Mouse (Mus musculus): ENCODE data around the gene Hyal2. TPM values are rescaled to one million over a fixed set of nuclear protein-coding genes. Genes with fewer than 3 reads are reported as not detected.
"Not testable (repeated sequence)": the region's sequence is repeated elsewhere in the genome, so short reads cannot be mapped to it uniquely, and the experiment has no call there.

The Hyal2 gene
- total RNA-seq, 1 experiment from 2014 or later, result 0.93 TPM

DNA sequence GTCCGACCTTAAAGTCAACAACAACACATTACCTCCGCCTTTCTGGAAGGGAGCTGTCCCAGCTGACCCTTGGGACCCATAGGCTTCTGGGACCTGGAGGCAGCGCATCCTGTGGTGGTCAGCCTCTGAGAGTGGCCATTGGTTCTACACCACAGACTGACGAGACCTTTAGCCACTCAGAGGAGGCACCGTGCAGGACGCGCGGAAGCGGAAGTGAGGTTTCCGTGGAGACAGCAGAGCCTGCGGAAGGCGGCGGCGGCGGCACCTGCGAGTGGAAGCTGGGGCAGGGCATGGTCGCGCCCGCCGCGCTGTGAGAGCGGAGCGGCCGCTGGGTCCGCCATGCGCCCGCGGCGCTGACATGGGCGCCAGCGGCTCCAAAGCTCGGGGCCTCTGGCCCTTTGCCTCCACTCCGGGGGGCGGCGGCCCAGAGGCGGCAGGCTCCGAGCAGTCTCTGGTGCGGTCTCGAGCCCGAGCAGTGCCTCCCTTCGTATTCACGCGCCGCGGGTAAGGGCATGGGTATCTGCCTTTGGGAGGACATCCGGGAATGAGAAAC, 4.6 kb upstream of the Hyal2 start, which contains the start of gene Tusc2:
Gene Tusc2, plus strand, starts transcription at position 227 of the 553 bp plus-strand sequence.
- peak; percentile 92 for ATAC-seq (ENCODE audit: extremely low read depth, insufficient number of reproducible peaks, low FRiP score, poor library complexity, severe bottlenecking)

DNA sequence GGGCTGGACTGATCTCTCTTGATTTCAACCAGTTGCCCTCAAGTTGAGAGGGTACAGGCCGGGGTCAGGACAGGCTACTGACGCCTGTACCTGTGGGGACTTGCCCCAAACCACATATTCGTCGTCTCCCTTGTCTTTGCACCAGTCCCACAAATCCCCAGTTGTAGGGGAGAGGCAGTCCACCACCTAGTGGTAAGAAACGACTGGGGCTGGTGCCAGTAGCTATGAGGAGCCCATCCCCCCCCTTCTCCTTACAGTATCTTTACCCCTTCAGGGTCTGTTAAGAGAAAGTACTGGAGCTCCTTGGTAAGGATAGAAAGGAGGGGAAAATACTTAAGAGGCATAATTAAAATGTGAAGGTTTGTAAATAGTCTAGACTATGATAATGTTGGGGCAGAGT, 2.2 kb upstream of the Hyal2 start:
- ATAC-seq (ENCODE audit: extremely low read depth, insufficient number of reproducible peaks, low FRiP score, poor library complexity, severe bottlenecking), result not testable (repeated sequence)

DNA sequence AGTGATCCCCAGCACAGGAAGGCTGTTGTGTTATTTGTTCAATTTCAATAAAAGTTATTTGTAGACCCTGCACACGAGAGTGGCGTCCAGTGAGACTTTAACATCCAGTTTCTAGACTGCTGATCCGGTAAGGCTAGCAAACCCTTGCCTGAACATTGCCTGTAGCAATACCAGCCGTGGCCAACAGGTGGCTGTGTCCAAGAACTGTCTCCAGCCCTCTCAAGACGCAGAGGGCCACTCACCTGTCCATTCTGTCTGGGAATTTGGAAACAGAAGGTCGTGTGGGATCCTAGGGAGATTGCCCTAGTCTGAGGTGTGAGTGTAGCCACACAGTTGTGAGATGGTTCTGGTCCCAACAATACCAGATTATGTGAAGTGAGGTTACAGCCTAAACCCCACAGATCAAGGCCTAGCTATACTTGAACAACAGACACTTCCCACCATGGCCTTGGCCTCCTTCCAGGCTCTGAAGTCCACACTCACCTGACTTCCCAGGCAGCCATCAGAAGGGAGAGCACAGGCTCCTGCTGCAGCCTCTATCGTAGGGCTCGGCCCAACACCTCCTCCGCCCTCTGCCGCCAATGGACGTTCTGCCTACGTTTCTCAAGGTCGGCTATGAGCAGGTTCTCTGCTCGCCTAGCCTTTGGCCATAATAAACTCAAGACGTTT, 1.6 kb upstream of the Hyal2 start:
- peak; percentile 38; the same call in 1 of the 2 replicates for ATAC-seq (ENCODE audit: extremely low read depth, insufficient number of reproducible peaks, low FRiP score, poor library complexity, severe bottlenecking)

DNA sequence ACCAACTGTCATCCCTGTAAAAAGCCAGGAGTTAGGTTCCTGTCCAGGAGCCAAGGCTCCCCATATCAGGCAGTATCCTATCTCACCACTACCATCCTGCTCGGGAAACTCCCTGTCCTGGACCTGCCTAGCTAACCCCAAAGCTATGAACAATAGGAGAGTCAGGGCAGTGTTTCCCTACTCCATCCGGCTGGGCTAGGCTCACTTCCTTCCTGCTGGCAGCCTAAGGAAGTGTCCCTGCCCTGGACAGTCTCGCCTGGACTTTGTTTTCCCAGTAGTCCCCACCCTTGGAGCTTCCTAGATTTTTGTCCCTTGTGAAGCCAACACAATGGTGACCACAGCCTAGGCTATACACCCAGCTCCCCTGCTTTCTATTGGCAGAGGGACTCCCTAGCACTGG, 890 bp upstream of the Hyal2 start:
- no peak for ATAC-seq (ENCODE audit: extremely low read depth, insufficient number of reproducible peaks, low FRiP score, poor library complexity, severe bottlenecking)

DNA sequence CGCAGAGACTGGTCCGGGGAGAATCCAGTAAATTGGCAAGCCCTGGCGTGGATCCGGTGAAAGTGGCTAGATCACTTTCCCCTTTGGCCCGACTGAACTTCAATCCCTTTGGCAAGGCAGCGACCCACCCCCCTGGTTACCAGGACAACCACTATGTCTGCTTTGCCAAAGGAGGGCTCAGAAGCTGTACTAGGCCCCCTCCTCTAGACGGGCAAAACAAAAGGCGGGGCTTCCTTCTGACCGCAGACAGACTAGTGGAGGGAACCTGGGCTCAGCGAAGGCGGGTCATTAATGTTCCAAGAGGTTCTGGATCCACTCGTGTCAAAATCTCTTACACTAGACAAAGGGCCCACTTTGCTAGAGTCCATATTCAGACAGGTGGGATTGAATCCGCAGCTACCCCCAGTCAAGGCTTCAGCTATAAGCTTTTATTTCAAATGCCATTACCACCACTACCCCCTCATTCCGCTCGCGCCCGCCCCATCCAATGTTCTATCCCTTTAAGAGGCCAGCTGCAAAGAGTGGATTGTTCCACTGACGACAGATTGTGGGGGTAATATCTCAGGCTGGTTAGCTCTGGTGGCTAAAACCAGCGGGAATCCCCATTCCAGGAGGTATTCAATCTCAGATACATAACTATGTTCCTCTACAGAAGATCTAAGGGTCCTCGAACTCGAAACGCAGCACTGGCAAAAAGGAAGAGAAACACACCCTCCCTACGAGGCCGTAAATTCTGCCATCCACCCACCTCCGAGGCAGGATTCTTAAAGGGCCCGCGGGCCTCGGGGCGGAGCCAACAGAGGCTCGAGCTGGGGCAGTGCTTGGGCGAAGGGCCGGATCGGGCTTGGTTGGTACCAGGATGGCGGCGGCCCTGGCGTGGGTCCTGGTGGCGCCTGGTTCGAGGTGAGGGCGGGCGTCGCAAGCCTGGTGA, 851 bp downstream of the Hyal2 start:
- ATAC-seq (ENCODE audit: extremely low read depth, insufficient number of reproducible peaks, low FRiP score, poor library complexity, severe bottlenecking), result peak; percentile 62

DNA sequence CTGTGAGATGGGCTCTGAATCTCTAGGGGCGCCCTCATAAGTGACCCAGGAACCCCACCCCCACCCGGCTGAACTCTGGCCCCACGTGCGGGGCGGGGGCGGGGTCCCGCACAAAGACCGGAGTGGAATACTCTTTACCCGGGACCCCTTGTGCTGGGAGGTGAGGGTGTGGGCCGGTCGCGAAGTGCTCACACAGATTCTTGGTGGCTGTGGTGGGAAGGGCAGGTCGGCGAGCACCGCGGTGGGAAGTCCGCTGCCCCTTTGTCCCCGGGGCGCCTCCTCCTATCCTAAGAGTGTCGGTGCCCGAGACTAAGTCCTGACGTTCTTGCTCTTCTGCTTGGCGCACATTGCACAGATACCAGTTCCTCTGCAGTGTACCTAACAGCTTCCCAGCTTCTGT, 1.5 kb downstream of the Hyal2 start:
- no peak for ATAC-seq (ENCODE audit: extremely low read depth, insufficient number of reproducible peaks, low FRiP score, poor library complexity, severe bottlenecking)

DNA sequence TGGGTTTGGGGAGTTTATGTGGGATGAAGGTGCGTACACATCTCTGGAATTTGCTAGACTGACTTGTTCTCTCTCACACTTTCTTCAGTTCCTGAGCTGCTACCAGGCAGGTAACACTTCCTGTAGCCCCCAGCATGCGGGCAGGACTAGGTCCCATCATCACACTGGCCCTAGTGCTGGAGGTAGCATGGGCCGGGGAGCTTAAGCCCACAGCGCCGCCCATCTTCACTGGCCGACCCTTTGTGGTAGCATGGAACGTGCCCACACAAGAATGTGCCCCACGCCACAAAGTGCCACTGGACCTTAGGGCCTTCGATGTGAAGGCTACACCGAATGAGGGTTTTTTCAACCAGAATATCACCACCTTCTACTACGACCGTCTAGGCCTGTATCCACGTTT, 2.3 kb downstream of the Hyal2 start:
- no peak for ATAC-seq (ENCODE audit: extremely low read depth, insufficient number of reproducible peaks, low FRiP score, poor library complexity, severe bottlenecking)

DNA sequence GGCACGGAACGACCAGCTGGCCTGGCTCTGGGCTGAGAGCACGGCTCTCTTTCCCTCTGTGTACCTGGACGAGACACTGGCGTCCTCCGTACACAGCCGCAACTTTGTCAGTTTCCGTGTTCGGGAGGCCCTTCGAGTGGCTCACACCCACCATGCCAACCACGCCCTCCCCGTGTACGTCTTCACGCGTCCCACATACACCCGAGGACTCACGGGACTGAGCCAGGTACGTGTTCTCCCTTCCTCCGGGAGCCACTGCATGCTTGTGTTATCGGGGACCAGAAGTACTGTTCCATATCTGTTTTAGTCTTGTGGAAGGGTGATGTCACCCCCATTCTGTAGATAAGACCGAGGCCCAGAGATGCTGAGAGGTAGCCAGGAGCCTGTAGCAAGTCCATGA, 3.1 kb downstream of the Hyal2 start:
- ATAC-seq (ENCODE audit: extremely low read depth, insufficient number of reproducible peaks, low FRiP score, poor library complexity, severe bottlenecking), result no peak

DNA sequence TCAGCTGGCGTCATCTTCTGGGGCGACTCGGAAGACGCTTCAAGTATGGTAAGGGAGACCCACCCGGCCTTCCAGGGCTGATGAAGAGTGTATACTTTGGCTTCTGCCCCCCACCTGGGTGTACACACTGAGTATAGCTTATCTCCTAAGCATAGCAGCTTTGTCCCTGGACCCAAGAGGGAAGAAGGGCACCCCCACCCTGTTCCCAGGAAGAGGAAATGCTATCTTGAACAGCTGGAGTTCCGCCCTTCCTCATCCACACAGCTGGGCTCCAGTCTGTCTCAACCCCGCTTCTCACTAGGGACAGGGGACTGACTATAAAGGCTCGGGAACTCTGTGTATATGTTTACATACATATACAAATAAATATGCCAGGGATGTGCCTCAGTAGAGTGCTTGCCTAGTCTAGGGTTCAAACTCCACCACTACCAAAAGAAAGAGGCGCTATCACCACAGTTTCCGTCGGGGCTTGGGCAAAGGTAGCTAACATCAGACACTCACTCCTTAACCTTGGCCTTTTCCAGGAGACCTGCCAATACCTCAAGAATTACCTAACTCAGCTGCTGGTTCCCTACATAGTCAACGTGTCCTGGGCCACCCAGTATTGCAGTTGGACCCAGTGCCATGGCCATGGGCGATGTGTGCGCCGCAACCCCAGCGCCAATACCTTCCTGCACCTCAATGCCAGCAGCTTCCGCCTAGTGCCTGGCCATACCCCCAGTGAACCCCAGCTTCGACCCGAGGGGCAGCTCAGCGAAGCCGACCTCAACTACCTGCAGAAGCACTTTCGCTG, 4.0 kb downstream of the Hyal2 start:
- ATAC-seq (ENCODE audit: extremely low read depth, insufficient number of reproducible peaks, low FRiP score, poor library complexity, severe bottlenecking), result no peak

DNA sequence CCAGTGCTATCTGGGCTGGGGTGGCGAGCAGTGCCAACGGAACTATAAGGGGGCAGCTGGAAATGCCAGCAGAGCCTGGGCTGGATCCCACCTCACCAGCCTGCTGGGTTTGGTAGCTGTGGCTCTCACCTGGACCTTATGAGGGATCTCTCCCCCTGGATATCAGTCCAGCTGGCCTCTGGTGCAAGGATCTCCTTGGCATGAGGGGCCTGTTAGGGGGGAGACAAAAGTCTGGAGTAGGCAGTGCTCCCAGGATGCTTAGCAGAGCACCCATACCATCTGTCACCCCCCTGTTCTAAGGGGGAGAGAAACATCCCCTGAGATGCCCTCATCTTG, 4.5 kb downstream of the Hyal2 start:
- no peak for ATAC-seq (ENCODE audit: extremely low read depth, insufficient number of reproducible peaks, low FRiP score, poor library complexity, severe bottlenecking)

DNA sequence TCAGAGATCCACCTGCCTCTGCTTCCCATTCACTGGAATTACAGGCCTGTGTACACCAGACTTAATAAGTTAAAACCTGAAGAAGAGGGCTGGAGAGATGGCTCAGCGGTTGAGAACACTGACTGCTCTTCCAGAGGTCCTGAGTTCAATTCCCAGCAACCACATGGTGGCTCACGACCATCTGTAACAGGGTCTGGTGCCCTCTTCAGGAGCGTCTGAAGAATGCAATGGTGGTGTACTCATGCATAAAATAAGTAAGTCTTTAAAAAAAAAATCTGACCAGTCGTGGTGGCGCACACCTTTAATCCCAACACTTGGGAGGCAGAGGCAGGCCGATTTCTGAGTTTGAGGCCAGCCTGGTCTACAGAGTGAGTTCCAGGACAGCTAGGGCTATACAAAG, 6.0 kb downstream of the Hyal2 start:
- not testable (repeated sequence) for ATAC-seq (ENCODE audit: extremely low read depth, insufficient number of reproducible peaks, low FRiP score, poor library complexity, severe bottlenecking)

DNA sequence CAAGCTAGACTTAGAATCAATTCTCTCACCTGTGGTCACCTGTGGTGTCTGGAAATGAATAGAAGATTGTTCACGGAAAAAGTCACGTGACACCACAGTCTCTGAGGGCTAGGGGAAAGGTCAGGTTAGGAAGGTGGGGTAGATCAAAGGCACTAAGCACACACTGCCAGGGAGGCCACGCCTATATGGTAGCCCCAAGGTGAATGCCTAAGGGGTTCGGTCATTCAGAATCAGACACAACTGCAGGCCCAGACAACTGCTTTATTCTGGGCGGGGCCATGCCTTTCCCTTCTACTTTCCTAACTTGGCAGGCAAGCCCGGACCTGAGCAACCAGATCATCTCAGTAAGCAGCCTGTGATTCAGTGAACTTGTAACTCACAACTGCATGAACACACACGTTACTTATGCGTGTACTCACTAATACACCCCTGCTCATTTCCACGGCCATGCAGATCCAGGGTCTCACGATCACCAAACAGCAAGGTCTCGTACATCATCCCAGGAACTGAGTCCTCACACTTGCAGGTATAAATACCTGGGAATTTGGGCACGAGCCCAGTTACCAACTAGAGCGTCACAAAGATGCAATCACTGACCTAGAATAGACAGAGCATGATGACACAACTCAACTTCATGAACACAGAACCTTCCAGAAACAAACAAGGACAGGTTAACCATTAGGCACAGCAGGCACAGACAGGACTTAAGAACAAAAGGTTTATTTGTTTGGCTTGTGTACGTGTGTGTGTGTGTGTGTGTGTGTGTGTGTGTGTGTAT, 8.0 kb downstream of the Hyal2 start:
- ATAC-seq (ENCODE audit: extremely low read depth, insufficient number of reproducible peaks, low FRiP score, poor library complexity, severe bottlenecking), result no peak

DNA sequence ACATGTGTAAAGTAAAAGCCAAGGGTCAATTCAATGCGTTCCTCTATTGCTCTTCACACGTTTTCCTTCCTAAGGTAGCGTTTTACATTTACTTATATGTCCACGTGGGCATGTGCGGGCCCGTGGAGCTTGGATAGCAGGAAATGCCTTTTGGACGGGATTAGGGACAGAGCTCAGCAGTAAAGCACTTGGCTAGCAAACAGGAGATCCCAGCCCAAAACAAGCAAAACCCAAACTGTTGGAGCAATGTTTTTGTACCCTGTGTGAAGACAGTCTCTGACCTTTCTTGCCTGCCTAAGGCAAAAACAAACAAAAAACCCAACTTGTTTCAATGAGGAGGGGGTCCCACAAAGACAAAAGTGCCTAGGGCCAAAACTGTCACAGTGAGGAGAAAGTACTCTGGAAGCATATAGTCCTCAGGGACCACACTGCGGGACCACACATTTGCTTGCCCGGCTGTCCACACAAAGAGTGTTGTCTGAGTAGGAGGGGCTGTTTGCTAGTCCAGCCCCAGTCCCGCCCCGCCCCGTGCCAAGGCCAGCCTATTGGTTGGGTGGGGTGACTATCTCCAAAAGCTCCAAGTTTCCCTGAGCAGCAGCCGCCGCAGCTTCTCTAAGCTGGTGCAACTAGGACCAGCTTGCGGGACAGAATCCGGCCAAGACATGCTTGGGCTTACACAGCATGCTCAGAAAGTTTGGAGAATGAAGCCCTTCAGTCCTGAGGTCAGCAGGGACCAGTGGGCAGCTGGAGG, 8.8 kb downstream of the Hyal2 start, which contains the start of gene Hyal1:
Gene Hyal1, plus strand, starts transcription at position 571 of the 751 bp plus-strand sequence.
- no peak for ATAC-seq (ENCODE audit: extremely low read depth, insufficient number of reproducible peaks, low FRiP score, poor library complexity, severe bottlenecking)

DNA sequence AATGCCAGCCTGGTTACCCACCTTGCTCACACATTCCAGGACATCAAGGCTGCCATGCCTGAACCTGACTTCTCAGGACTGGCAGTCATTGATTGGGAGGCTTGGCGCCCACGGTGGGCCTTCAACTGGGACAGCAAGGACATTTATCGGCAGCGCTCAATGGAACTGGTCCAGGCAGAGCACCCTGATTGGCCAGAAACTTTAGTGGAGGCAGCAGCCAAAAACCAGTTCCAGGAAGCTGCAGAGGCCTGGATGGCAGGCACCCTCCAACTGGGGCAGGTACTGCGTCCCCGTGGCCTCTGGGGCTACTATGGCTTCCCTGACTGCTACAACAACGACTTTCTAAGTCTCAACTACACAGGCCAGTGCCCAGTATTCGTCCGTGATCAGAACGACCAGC, 10.1 kb downstream of the Hyal2 start:
- no peak for ATAC-seq (ENCODE audit: extremely low read depth, insufficient number of reproducible peaks, low FRiP score, poor library complexity, severe bottlenecking)

DNA sequence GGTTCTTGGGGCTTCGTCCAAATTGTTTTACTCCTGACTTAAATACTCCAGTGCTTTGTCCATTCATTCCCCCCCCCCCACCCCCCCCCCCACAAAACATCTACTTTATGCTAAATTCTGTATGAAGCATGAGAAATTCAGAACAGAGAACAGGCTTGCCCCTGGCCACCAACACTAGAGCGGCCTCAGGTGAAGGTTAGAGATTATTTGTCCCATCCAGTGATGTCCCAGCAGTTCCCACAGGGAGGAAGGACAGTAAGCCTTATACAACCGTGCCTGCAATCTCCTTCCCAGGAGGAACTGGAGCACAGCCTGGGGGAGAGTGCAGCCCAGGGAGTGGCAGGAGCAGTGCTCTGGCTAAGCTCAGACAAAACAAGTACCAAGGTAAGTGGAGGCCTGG, 10.8 kb downstream of the Hyal2 start, which contains the start of gene Naa80:
Gene Naa80, plus strand, starts transcription at position 301 of the 400 bp plus-strand sequence.
- no peak for ATAC-seq (ENCODE audit: extremely low read depth, insufficient number of reproducible peaks, low FRiP score, poor library complexity, severe bottlenecking)

DNA sequence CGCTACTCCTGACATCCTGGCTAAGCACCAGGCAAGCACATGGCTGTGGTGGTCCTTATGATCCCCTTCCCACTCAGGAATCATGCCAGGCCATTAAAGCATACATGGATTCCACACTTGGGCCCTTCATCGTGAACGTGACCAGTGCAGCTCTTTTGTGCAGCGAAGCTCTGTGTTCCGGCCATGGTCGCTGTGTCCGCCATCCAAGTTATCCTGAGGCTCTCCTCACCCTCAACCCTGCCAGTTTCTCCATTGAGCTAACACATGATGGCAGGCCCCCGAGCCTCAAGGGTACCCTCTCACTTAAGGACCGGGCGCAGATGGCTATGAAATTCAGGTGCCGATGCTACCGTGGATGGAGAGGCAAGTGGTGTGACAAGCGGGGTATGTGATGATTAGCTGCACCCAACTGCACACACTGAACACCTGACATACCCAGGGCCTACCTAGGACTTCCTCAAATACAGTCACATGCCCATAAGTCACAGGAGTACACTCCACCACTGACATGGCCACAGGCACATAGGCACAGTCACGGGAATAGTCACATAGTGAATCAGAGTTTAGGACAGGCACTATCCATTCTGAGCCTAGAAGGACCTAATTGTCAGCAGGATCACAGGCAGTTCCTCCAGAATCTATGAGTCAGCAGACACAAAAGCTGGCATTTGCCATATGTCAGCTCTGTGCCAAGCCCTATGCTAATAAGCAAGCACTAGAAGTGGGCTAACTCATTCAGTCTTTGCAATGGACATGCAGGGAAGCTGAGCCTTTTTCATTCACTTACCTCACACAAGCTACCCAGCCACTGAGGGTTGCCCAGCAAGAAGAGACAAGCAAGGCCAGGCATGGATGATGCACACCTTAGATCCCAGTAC, 11.5 kb downstream of the Hyal2 start:
- no peak for ATAC-seq (ENCODE audit: extremely low read depth, insufficient number of reproducible peaks, low FRiP score, poor library complexity, severe bottlenecking)

Measured in neutrophil, adult 5-6 weeks (primary cell).